Mouse (Mus musculus): ENCODE data around the gene Rps16. TPM values are rescaled to one million over a fixed set of nuclear protein-coding genes. Genes with fewer than 3 reads are reported as not detected.

Rps16 gene
- 186 and 1,166 TPM in 2 replicates for polyA plus RNA-seq (2012; ENCODE audit: low replicate concordance)

GRCm38 (mm10) chr7:28350155-28350883 is at the start of gene Rps16:
Gene Rps16 (plus strand): TSS chr7:28350652.

GRCm38 (mm10) chr7:28301616-28302433 is 48.6 kb upstream of the Rps16 start, which contains the start of gene Dll3:
Gene Dll3 (minus strand): TSS chr7:28302238.

GRCm38 (mm10) chr7:28311926-28312543 is 38.4 kb upstream of the Rps16 start, which contains the start of gene Timm50:
Gene Timm50 (minus strand): TSS chr7:28312072.

GRCm38 (mm10) chr7:28338108-28338998 is 12.1 kb upstream of the Rps16 start, which contains the start of gene Supt5:
Gene Supt5 (minus strand): TSS chr7:28338746.

GRCm38 (mm10) chr7:28372251-28373108 is 22.0 kb downstream of the Rps16 start, which contains the start of gene Plekhg2:
Gene Plekhg2 (minus strand): TSS chr7:28372599.

GRCm38 (mm10) chr7:28380237-28381016 is 30.0 kb downstream of the Rps16 start, which contains the start of gene Zfp36:
Gene Zfp36 (minus strand): TSS chr7:28380253.

GRCm38 (mm10) chr7:28392429-28393271 is 42.2 kb downstream of the Rps16 start, which contains the start of the genes Med29 and Paf1:
Gene Med29 (minus strand): TSS chr7:28392708.
Gene Paf1 (plus strand): TSS chr7:28392951.

Other genes with a start within 250 kb of the Rps16 start
- gene 9530053A07Rik, start 221.2 kb upstream of the Rps16 start, polyA plus RNA-seq (2012; ENCODE audit: low replicate concordance), result 0.05 TPM in 1 of 2 replicates, not detected in the other
- gene Fbl, start 180.9 kb upstream of the Rps16 start, polyA plus RNA-seq (2012; ENCODE audit: low replicate concordance), result 174 and 407 TPM in 2 replicates
- gene Dyrk1b, start 171.2 kb upstream of the Rps16 start, polyA plus RNA-seq (2012; ENCODE audit: low replicate concordance), result 77.0 and 127 TPM in 2 replicates
- gene Eid2, start 82.8 kb upstream of the Rps16 start, polyA plus RNA-seq (2012; ENCODE audit: low replicate concordance), result 2.2 and 4.9 TPM in 2 replicates
- 4.1 and 13.4 TPM in 2 replicates for gene Eid2b, start 72.9 kb upstream of the Rps16 start, polyA plus RNA-seq (2012; ENCODE audit: low replicate concordance)
- gene Selenov, start 59.5 kb upstream of the Rps16 start, polyA plus RNA-seq (2012; ENCODE audit: low replicate concordance), result not detected in 2 replicates
- 0.29 and 0.88 TPM in 2 replicates for gene Dll3, start 48.4 kb upstream of the Rps16 start, polyA plus RNA-seq (2012; ENCODE audit: low replicate concordance)
- gene Timm50, start 38.6 kb upstream of the Rps16 start, polyA plus RNA-seq (2012; ENCODE audit: low replicate concordance), result 282 and 375 TPM in 2 replicates
- gene Supt5, start 11.9 kb upstream of the Rps16 start, polyA plus RNA-seq (2012; ENCODE audit: low replicate concordance), result 77.8 and 132 TPM in 2 replicates
- 33.7 and 46.3 TPM in 2 replicates for gene Plekhg2, start 21.9 kb downstream of the Rps16 start, polyA plus RNA-seq (2012; ENCODE audit: low replicate concordance)
- 121 and 173 TPM in 2 replicates for gene Zfp36, start 29.6 kb downstream of the Rps16 start, polyA plus RNA-seq (2012; ENCODE audit: low replicate concordance)
- gene Med29, start 42.1 kb downstream of the Rps16 start, polyA plus RNA-seq (2012; ENCODE audit: low replicate concordance), result 11.5 and 21.2 TPM in 2 replicates
- 69.3 and 112 TPM in 2 replicates for gene Paf1, start 42.3 kb downstream of the Rps16 start, polyA plus RNA-seq (2012; ENCODE audit: low replicate concordance)
- gene Gmfg, start 86.8 kb downstream of the Rps16 start, polyA plus RNA-seq (2012; ENCODE audit: low replicate concordance), result 0.46 and 2.5 TPM in 2 replicates
- 0.54 and 0.84 TPM in 2 replicates for gene Lrfn1, start 101.3 kb downstream of the Rps16 start, polyA plus RNA-seq (2012; ENCODE audit: low replicate concordance)
- gene Ifnl2, start 159.8 kb downstream of the Rps16 start, polyA plus RNA-seq (2012; ENCODE audit: low replicate concordance), result not detected in 2 replicates
- not detected in 2 replicates for gene Ifnl3, start 172.2 kb downstream of the Rps16 start, polyA plus RNA-seq (2012; ENCODE audit: low replicate concordance)
- not detected in 2 replicates for gene Sycn, start 190.2 kb downstream of the Rps16 start, polyA plus RNA-seq (2012; ENCODE audit: low replicate concordance)
- gene Nccrp1, start 196.6 kb downstream of the Rps16 start, polyA plus RNA-seq (2012; ENCODE audit: low replicate concordance), result 0.15 and 0.30 TPM in 2 replicates
- gene Samd4b, start 247.5 kb downstream of the Rps16 start, polyA plus RNA-seq (2012; ENCODE audit: low replicate concordance), result 121 and 137 TPM in 2 replicates
- gene Pak4, start 247.5 kb downstream of the Rps16 start, polyA plus RNA-seq (2012; ENCODE audit: low replicate concordance), result 59.1 and 63.0 TPM in 2 replicates

Measured in leukemia stem cell, adult 10-12 weeks (primary cell).